Mouse (Mus musculus): ENCODE measurements around the gene Psors1c2.
A peak's percentile ranks its signal among the peaks of the same experiment; 100 is the strongest.

The Psors1c2 gene

DNA sequence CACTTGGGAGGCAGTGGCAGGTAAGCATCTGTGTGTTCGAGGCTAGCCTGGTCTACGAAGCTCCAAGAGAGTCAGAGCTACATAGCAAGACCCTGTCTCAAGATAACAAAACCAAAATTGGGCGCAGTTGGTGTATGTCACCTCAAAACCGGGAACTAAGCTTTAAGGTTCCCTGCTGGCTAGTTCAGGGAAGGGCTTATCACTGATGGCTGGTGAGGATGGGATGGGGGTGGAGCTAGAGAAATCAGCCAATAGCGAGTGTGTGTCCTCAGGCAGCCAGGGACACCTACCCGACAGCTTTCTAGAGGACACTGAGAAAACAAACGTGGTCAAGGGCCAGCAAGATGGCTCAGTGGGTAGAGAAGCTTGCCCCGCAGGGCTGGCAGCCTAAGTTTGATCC, 25.2 kb downstream of the Psors1c2 start:
- DNase-seq, result no peak

DNA sequence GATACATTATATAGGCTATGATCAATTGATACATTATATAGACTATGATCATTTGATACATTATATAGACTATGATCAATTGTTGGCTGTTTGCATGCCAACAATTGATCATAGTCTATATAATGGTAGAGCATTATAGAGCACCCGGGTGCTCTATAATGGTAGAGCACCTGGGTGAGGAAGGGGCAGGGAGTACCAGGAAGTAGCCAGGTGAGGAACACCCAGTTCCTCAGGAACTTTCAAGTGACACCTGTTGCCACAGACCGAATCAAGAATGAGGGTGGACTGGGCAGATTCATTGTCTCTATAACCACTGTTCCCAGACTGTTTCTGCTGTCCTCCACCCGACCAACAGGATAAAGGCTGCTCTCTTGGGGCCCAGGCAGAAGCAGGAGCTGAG, 34.1 kb downstream of the Psors1c2 start, which contains the start of gene 2300002M23Rik:
Gene 2300002M23Rik (plus strand): TSS at position 301 of the 400 bp plus-strand sequence.
- no peak for DNase-seq

DNA sequence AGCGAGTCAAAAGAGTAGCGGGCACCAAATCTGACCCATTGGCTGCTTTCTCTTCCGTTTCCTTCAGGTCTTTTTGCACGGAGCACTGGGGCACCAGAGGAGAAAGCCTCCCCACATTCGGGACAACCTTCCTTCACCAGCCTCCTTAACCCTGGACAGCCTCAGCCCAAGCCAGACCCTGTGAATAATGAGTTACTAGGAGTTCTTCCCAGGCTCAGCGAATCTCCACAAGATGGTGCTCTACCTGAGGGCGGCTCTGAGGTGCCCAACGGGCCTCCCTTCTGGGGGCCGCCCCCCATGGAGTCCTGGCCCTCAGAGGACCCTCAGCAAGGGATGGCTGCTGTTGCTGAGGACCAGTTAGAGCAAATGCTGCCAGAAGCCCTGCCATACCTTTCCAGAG, 34.8 kb downstream of the Psors1c2 start:
- no peak for DNase-seq

DNA sequence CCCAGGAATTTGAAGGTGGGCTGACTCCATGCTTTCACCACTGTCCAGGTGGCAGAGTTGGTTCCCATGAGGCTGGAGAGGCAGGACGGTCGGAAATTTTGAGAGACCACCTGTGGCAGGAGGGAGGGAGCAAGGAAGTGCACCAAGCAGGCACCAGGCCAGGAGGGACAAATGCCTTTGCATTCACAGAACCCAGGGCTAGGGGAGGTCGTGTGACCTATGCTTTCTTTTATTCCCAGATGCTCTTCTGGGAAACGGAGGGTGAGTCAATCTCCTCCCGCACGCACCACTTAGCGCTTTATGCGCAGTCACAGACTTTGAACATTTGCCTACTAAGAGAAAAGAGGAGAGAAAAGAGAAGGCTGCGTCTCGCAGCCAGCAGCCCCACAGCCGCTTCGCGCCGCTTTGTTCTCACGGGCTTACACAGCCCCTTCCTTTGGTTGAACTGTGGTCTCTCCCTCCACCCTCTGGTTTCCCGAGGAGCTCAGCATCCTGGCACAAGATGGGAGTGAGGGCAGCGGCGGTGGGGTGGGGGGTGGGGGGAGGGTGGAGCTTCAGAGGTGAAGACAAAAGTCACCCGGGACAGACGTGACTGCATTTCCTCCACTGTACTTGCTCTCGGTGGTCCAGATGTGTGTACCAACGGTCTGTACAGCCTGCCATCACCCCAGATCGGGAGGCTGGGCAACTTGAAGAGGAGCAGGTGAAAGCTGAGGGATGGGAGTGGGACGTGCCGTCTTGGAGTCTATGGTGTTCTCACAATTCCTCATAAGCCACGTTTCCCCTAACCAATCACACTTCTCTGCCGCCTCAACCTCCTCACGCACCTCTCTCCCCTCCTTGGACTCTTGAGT, 36.3 kb downstream of the Psors1c2 start:
- DNase-seq, result no peak

DNA sequence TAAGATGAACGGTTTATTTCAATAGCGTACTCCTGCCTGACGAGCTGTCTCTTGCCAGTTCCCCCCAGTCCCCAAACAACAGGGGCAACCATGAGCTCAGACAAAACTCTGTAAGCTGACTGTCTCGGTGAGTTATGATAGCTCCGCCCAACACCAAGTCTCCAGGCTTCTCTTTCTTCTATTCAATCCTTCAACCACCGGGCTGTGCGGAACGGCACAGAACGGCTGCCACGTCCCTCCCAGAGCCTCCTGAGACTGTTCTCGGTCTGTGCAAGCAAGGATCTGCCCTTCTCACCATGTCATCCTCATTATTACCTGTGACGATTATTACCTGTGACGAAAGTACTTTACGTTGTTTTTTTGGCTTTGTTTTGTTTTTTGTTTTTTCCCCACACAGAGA, 37.8 kb downstream of the Psors1c2 start:
- DNase-seq, result no peak

DNA sequence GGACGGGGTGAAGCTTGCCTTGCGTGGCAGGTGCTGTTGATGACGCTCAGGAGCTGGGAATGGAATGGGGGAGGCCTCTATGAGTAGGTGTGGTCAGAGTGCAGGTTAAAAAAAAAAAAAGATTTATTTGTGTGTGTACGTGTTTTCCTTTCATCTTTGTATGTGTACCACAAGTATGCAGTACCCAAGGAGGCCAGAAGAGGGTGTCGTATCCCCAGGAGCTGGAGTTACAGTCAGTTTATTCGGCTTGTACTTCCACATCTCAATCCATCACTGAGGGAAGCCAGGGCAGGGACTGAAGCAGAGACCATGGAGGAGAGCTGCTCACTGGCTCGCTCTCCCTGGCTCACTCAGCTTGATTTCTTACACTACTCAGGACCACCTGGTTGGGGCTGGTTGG, 38.5 kb downstream of the Psors1c2 start:
- no peak for DNase-seq

DNA sequence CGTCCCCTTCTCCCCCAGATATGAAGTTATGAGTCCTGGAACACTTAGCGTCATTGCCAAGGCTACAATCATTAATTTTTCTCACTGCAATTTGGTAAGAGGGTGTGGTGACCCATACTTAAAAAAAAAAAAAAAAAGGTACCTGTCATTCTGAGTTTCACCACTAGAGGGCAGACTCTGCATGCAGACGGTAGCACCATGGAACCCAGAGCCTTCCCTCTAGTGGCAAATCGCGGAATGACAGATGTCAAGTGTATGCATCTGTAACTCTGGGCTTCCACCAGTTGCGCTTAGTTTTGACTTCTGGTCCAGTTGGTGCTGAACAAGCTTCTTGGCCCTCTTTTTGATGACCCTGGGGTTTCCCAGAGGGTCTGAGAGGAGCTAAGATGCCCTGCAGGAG, 45.2 kb downstream of the Psors1c2 start:
- peak; percentile 85 for DNase-seq

DNA sequence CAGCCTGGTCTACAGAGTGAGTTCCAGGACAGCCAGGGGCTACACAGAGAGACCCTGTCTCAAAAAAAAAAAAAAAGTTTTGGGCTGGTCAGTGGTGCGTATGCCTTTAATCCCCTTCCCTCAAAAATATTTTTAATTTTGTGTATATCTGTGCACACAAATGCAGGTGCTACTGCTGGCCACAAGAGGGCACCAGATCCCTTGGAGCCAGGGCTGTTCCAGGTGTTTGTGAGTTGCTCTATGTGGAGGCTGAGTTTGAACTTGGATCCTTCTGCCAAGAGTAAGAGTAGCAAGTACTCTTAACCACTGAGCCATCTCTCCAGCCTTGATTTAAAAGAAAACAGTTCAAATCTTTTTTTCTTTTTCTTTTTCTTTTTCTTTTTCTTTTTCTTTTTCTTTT, 49.9 kb downstream of the Psors1c2 start:
- DNase-seq, result no peak

Measured in kidney, adult 18-20 months (tissue).